Mouse (Mus musculus) erythroblast, embryonic 14.5 days (primary cell): ENCODE data around the gene Olfr202.
"Not testable (repeated sequence)": the region's sequence is repeated elsewhere in the genome, so short reads cannot be mapped to it uniquely, and the experiment has no call there.

Experiments
- GATA1 ChIP-seq: IDR thresholded peaks from 2 replicates; pipeline ENCODE4 v1.6.1; 2012; ENCODE audit warnings: low read length, inconsistent platforms, mixed read lengths
- TAL1 ChIP-seq: IDR thresholded peaks from 3 replicates; pipeline ENCODE4 v1.6.1; 2012; ENCODE audit warnings: low read length, inconsistent platforms, mixed read lengths

DNA sequence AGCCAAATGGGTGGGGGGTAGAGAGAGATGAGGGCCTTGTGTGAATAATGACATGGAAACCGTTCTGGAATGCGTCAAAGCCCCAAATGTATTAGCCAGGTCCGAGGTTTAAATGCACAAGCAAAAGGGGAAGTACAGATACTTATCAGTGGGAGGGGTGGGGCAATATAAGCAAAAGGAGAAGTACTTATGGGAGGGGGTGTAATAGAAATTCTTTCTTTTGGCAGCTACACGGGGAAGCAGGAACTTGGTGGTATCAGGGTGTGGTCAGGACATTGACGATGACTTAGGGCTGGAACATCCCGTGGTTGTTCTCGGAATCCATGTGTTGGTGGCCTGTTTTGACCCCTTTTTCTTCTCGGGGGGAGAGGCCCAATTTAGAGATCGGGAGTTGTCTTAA, 983 bp upstream of the Olfr202 start:
- not testable (repeated sequence) for TF ChIP-seq GATA1, TAL1
